Mouse (Mus musculus) hindbrain, embryonic 13.5 days (tissue): ENCODE results near the gene Egflam. TPM values are rescaled to one million over a fixed set of nuclear protein-coding genes. Genes with fewer than 3 reads are reported as not detected.

Source experiments
- ATAC-seq: fragments of 200-750 bp; cut with Nextera tagmentation; 2 replicates; pipeline ENCODE4 v1.8.0; 2017; ENCODE audit warnings: moderate TSS enrichment; ENCODE audit not compliant: low FRiP score
- H3K27ac ChIP-seq: fragments of 300-500 bp; sonication (generic); 2 replicates; pipeline ENCODE4 v1.5.1; 2015; ENCODE audit warnings: inconsistent platforms, mild to moderate bottlenecking, moderate library complexity
- H3K27me3 ChIP-seq: fragments of 300-500 bp; sonication (generic); 2 replicates; pipeline ENCODE4 v1.6.1; 2015; ENCODE audit warnings: mild to moderate bottlenecking, inconsistent platforms
- H3K36me3 ChIP-seq: fragments of 300-500 bp; sonication (generic); 2 replicates; pipeline ENCODE4 v1.6.1; 2015; ENCODE audit warnings: mild to moderate bottlenecking, inconsistent platforms
- H3K4me1 ChIP-seq: fragments of 300-500 bp; sonication (generic); replicated peaks from 2 replicates; pipeline ENCODE4 v1.6.1; 2015; ENCODE audit warnings: inconsistent platforms
- H3K4me2 ChIP-seq: fragments of 300-500 bp; sonication (generic); 2 replicates; pipeline ENCODE4 v1.6.1; 2015; ENCODE audit warnings: inconsistent platforms, mild to moderate bottlenecking, moderate library complexity
- H3K4me3 ChIP-seq: fragments of 300-500 bp; sonication (generic); 2 replicates; pipeline ENCODE4 v1.5.1; 2015; ENCODE audit warnings: mild to moderate bottlenecking, inconsistent platforms
- H3K9ac ChIP-seq: fragments of 300-500 bp; sonication (generic); 2 replicates; pipeline ENCODE4 v1.6.1; 2015; ENCODE audit warnings: mild to moderate bottlenecking, inconsistent platforms
- H3K9me3 ChIP-seq: fragments of 300-500 bp; sonication (generic); 2 replicates; pipeline ENCODE4 v1.6.1; 2016; ENCODE audit warnings: inconsistent platforms
- WGBS: fragments of 180-500 bp; shearing (Covaris S2); methylation state at CpG from one replicate; pipeline ENCODE4 v1.1.7; 2015; 5-methylcytosine and 5-hydroxymethylcytosine counted together
- polyA plus RNA-seq: library from polyadenylated mRNA; unstranded; fragments of >200 nt; fragmentation: Nextera tagmentation; extraction: Ambion mirVana; gene quantifications from 2 replicates; pipeline ENCODE4 v1.2.1, GENCODE M21; 2015

Egflam gene
- polyA plus RNA-seq, 1 experiment from 2014 or later: 13.7 TPM

GRCm38 (mm10) chr15:7340703-7341309 lies 57.4 kb downstream of the Egflam start:
- Histone ChIP-seq H3K27ac (no peak overlapping the region), H3K9me3 (no peaks in the 10 kb centered on the region), H3K36me3 (no peaks in the 10 kb centered on the region), H3K27me3 (no peaks in the 10 kb centered on the region), H3K9ac (no peak overlapping the region), H3K4me2 (no peak overlapping the region), H3K4me1 (no peaks in the 10 kb centered on the region), H3K4me3 (no peak overlapping the region)
- ATAC-seq: no peak
- WGBS: 57% methylated on average over 5 of the region's 5 CpGs

DNA sequence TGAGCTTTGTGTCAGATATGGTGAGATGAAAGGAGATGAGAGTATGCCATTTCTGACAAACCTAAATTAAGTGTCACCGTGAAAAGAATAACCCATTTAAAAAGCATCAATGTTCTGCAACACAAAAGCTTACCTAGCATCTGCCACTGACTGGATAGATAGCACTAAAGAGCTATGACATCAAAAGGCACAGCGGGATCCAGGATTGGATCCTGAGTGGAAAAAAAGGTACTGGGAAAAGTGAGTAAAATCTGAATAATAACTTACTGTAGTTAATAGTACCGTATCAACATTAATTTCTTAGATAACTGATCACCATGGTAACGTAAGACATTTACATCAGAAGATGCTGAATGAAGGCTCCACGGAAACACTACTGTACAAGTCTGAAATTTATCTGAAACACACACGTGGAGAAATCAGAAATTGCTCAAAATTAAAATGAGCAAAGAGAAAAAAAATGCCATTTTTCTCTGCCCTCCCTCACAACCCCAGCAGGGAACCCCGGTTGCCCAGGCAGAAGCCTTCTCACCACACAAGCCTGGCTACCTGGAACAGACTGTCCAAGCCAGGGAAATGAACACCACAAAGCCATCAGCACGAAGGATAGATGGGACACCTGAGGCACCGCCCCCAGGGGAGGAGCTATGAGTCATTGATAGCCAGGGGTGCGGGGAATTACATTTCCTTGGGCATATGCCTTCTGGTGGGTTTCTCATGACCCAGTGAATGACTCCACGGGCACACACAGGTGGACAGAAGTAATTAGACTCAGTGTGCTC lies 63.5 kb downstream of the Egflam start:
- ATAC-seq: no peak
- Histone ChIP-seq H3K36me3 (no peaks in the 10 kb centered on the region), H3K27ac (no peak overlapping the region), H3K9me3 (no peaks in the 10 kb centered on the region), H3K4me1 (no peaks in the 10 kb centered on the region), H3K4me2 (no peak overlapping the region), H3K9ac (no peak overlapping the region), H3K27me3 (no peaks in the 10 kb centered on the region), H3K4me3 (no peak overlapping the region)
- 81% methylated on average over 11 of the region's 11 CpGs for WGBS

GRCm38 (mm10) chr15:7332875-7333274 lies 65.3 kb downstream of the Egflam start:
- Histone ChIP-seq H3K36me3 (no peaks in the 10 kb centered on the region), H3K27ac (no peak overlapping the region), H3K4me1 (no peaks in the 10 kb centered on the region), H3K4me2 (no peak overlapping the region), H3K4me3 (no peak overlapping the region), H3K9me3 (no peaks in the 10 kb centered on the region), H3K9ac (no peak overlapping the region), H3K27me3 (no peaks in the 10 kb centered on the region)
- ATAC-seq: no peak
- 97% methylated on average over 1 of the region's 1 CpGs for WGBS

GRCm38 (mm10) chr15:7322599-7323311 lies 75.4 kb downstream of the Egflam start:
- 89% methylated on average over 2 of the region's 2 CpGs for WGBS
- no peaks in the 10 kb centered on the region for H3K9me3 ChIP-seq
- no peak overlapping the region for H3K4me3 ChIP-seq
- H3K27ac ChIP-seq: no peak overlapping the region
- H3K4me2 ChIP-seq: no peak overlapping the region
- H3K27me3 ChIP-seq: no peaks in the 10 kb centered on the region
- ATAC-seq: no peak
- no peak overlapping the region for H3K9ac ChIP-seq
- no peaks in the 10 kb centered on the region for H3K4me1 ChIP-seq
- no peaks in the 10 kb centered on the region for H3K36me3 ChIP-seq

DNA sequence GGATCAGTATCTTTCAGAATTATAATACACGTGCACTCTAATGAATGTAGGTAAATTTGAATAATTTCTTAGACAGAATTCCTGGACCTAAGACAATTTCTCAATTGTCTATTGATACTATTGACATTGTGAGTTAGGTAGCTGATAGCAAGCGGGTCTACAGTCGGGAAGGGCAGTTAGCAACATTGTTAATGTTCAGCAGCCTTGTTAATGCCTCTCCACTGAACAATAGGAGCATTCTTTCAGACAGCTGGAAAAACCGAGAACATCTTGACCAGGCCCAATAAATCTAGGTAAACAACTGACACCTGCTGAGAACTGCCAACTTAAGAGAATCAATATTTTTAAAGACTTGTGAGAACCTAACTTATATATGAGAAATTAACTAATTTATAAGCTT lies 77.3 kb downstream of the Egflam start:
- H3K27me3 ChIP-seq: no peaks in the 10 kb centered on the region
- no peaks in the 10 kb centered on the region for H3K9me3 ChIP-seq
- 55% methylated on average over 4 of the region's 4 CpGs for WGBS
- H3K36me3 ChIP-seq: no peaks in the 10 kb centered on the region
- no peak overlapping the region for H3K4me3 ChIP-seq
- ATAC-seq: no peak
- H3K4me1 ChIP-seq: no peaks in the 10 kb centered on the region
- no peak overlapping the region for H3K9ac ChIP-seq
- H3K4me2 ChIP-seq: no peak overlapping the region
- no peak overlapping the region for H3K27ac ChIP-seq

GRCm38 (mm10) chr15:7315539-7315938 lies 82.7 kb downstream of the Egflam start:
- H3K36me3 ChIP-seq: no peaks in the 10 kb centered on the region
- H3K9me3 ChIP-seq: no peaks in the 10 kb centered on the region
- no peak overlapping the region for H3K4me3 ChIP-seq
- no peak overlapping the region for H3K4me2 ChIP-seq
- H3K27me3 ChIP-seq: no peaks in the 10 kb centered on the region
- WGBS: 79% methylated on average over 9 of the region's 9 CpGs
- no peak for ATAC-seq
- no peak overlapping the region for H3K9ac ChIP-seq
- H3K4me1 ChIP-seq: no peaks in the 10 kb centered on the region
- H3K27ac ChIP-seq: no peak overlapping the region

- no peak overlapping the region for H3K4me3 ChIP-seq
- no peak overlapping the region for H3K9ac ChIP-seq
- H3K4me1 ChIP-seq: no peaks in the 10 kb centered on the region
- no peaks in the 10 kb centered on the region for H3K9me3 ChIP-seq
- no peak overlapping the region for H3K4me2 ChIP-seq
- H3K36me3 ChIP-seq: no peaks in the 10 kb centered on the region
- WGBS: 79% methylated on average over 4 of the region's 4 CpGs
- H3K27me3 ChIP-seq: no peaks in the 10 kb centered on the region
- no peak for ATAC-seq
- H3K27ac ChIP-seq: no peak overlapping the region
Measured at GRCm38 (mm10) chr15:7308711-7309110, 89.5 kb downstream of the Egflam start.

- WGBS: 78% methylated on average over 1 of the region's 1 CpGs
- no peak for ATAC-seq
- Histone ChIP-seq H3K4me3 (no peak overlapping the region), H3K27me3 (no peaks in the 10 kb centered on the region), H3K9me3 (no peaks in the 10 kb centered on the region), H3K36me3 (no peaks in the 10 kb centered on the region), H3K9ac (no peak overlapping the region), H3K4me1 (no peaks in the 10 kb centered on the region), H3K4me2 (no peak overlapping the region), H3K27ac (no peak overlapping the region)
Measured at GRCm38 (mm10) chr15:7299892-7300291, 98.3 kb downstream of the Egflam start.

DNA sequence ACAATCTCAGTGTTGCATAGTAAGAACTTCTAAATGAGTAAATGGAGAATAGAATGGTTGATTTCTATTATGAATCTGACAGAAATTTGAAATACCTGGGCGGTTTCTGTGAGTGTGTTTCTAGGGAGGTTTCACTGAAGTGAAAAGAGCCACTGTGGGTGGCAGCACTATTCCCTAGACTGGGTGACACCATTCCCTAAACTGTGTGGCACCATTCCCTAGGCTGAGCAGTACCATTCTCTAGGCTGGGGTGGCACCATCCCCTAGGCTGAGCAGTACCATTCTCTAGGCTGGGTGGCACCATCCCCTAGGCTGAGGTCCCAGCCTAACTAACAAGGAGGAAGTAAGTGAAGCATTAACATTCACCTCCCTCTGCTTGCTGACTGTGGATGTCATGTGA lies 103.0 kb downstream of the Egflam start:
- no peak overlapping the region for H3K4me3 ChIP-seq
- H3K9me3 ChIP-seq: no peaks in the 10 kb centered on the region
- no peak for ATAC-seq
- no peaks in the 10 kb centered on the region for H3K36me3 ChIP-seq
- no peak overlapping the region for H3K9ac ChIP-seq
- no peak overlapping the region for H3K27ac ChIP-seq
- H3K4me1 ChIP-seq: no peaks in the 10 kb centered on the region
- WGBS: 100% methylated on average over 1 of the region's 1 CpGs
- H3K27me3 ChIP-seq: no peaks in the 10 kb centered on the region
- H3K4me2 ChIP-seq: no peak overlapping the region

- H3K4me3 ChIP-seq: no peak overlapping the region
- H3K36me3 ChIP-seq: no peaks in the 10 kb centered on the region
- H3K4me1 ChIP-seq: no peaks in the 10 kb centered on the region
- H3K9ac ChIP-seq: no peak overlapping the region
- H3K4me2 ChIP-seq: no peak overlapping the region
- no peak for ATAC-seq
- no peak overlapping the region for H3K27ac ChIP-seq
- no peaks in the 10 kb centered on the region for H3K9me3 ChIP-seq
- no peaks in the 10 kb centered on the region for H3K27me3 ChIP-seq
Measured at GRCm38 (mm10) chr15:7292854-7293253, 105.3 kb downstream of the Egflam start.

DNA sequence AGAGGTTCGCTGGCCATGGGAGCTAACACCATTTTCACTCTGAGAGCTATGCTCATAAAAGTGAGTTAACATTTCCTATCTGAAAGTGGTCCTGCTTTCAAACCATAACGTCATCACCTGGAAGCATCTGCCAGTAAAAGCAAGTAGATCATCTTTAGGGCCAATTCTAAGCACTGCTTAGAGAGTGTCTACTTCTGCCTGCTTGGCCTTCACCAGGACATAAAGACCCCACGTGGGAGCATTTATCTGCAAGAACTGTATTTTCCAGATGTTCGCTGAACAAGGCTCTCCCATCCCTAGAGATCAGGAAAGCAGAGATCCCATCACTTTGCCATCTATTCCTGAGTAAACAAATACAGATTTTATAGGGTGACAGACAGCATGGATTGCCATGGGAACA lies 108.2 kb downstream of the Egflam start:
- no peak for ATAC-seq
- H3K4me2 ChIP-seq: no peak overlapping the region
- no peaks in the 10 kb centered on the region for H3K4me1 ChIP-seq
- no peak overlapping the region for H3K4me3 ChIP-seq
- no peak overlapping the region for H3K9ac ChIP-seq
- no peaks in the 10 kb centered on the region for H3K9me3 ChIP-seq
- no peak overlapping the region for H3K27ac ChIP-seq
- H3K36me3 ChIP-seq: no peaks in the 10 kb centered on the region
- WGBS: 87% methylated on average over 4 of the region's 4 CpGs
- H3K27me3 ChIP-seq: no peaks in the 10 kb centered on the region

DNA sequence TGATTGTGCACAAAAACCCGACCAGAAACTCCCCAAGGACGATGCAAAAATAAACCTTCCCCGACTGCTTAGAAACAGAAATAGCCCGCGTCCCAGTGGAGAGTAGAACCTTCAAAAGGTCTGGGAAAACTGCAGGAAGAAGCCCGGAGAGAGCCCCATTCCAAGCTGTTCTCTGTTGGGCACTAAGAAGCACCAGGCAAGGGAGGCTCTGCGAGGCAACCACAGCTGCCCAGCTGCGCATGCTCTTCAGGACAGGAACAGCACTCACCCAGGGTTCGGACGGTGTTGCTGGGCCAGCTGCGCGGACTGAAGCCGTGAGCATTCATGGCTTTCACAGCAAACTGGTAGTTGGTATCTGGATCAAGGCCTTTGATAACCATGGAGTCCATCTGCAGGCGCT lies 108.7 kb downstream of the Egflam start:
- H3K27ac ChIP-seq: no peak overlapping the region
- no peaks in the 10 kb centered on the region for H3K27me3 ChIP-seq
- no peak overlapping the region for H3K4me3 ChIP-seq
- no peaks in the 10 kb centered on the region for H3K9me3 ChIP-seq
- H3K4me1 ChIP-seq: no peaks in the 10 kb centered on the region
- no peak overlapping the region for H3K9ac ChIP-seq
- WGBS: 78% methylated on average over 14 of the region's 14 CpGs
- no peak overlapping the region for H3K4me2 ChIP-seq
- no peak for ATAC-seq
- H3K36me3 ChIP-seq: no peaks in the 10 kb centered on the region
